Mouse (Mus musculus): ENCODE data around the gene Tjp2. TPM values are rescaled to one million over a fixed set of nuclear protein-coding genes. Genes with fewer than 3 reads are reported as not detected.

Tjp2 gene
- polyA plus RNA-seq, 1 experiment from 2014 or later = 34.9 TPM

GRCm38 (mm10) chr19:24080417-24081080 is 144.3 kb downstream of the Tjp2 start:
- 26% methylated on average over 8 of the region's 8 CpGs for WGBS
- ATAC-seq (ENCODE audit: low FRiP score, low TSS enrichment) = peak; percentile 52; the same call in 1 of the 2 replicates
- H3K4me2 ChIP-seq (replicated peaks; ENCODE audit: low read depth, low read length) = no peak overlapping the region

GRCm38 (mm10) chr19:24077658-24078057 is 147.2 kb downstream of the Tjp2 start:
- ATAC-seq (ENCODE audit: low FRiP score, low TSS enrichment) = no peak
- Histone ChIP-seq H3K4me3 (ENCODE audit: low read length) (no peak overlapping the region), H3K36me3 (ENCODE audit: control insufficient read depth, insufficient read depth, low read length) (no peaks in the 10 kb centered on the region), H3K9me3 (ENCODE audit: control insufficient read depth, low read length) (no peaks in the 10 kb centered on the region), H3K27me3 (ENCODE audit: control insufficient read depth, insufficient read depth, low read length) (no peaks in the 10 kb centered on the region), H3K4me2 (replicated peaks; ENCODE audit: low read depth, low read length) (no peak overlapping the region), H3K9ac (ENCODE audit: low read depth, low read length) (no peak overlapping the region), H3K4me1 (ENCODE audit: control insufficient read depth, insufficient read depth, low read length) (peaks cover 6% of the 10 kb centered on the region; the same call in 1 of the 2 replicates), H3K27ac (ENCODE audit: low read depth, low read length) (no peak overlapping the region)
- 98% methylated on average over 3 of the region's 3 CpGs for WGBS

More at GRCm38 (mm10) chr19:24080417-24081080, 144.3 kb downstream of the Tjp2 start:
- Histone ChIP-seq H3K27me3 (ENCODE audit: control insufficient read depth, insufficient read depth, low read length) (no peaks in the 10 kb centered on the region), H3K9ac (ENCODE audit: low read depth, low read length) (no peak overlapping the region), H3K27ac (ENCODE audit: low read depth, low read length) (no peak overlapping the region), H3K9me3 (ENCODE audit: control insufficient read depth, low read length) (no peaks in the 10 kb centered on the region), H3K4me1 (ENCODE audit: control insufficient read depth, insufficient read depth, low read length) (peaks cover 6% of the 10 kb centered on the region; the same call in 1 of the 2 replicates), H3K36me3 (ENCODE audit: control insufficient read depth, insufficient read depth, low read length) (no peaks in the 10 kb centered on the region), H3K4me3 (ENCODE audit: low read length) (no peak overlapping the region)

GRCm38 (mm10) chr19:24076536-24076935 is 148.3 kb downstream of the Tjp2 start:
- H3K9me3 ChIP-seq (ENCODE audit: control insufficient read depth, low read length) = no peaks in the 10 kb centered on the region
- no peak overlapping the region for H3K27ac ChIP-seq (ENCODE audit: low read depth, low read length)
- H3K4me1 ChIP-seq (ENCODE audit: control insufficient read depth, insufficient read depth, low read length) = peaks cover 6% of the 10 kb centered on the region; the same call in 1 of the 2 replicates
- no peak overlapping the region for H3K9ac ChIP-seq (ENCODE audit: low read depth, low read length)
- H3K4me3 ChIP-seq (ENCODE audit: low read length) = no peak overlapping the region
- ATAC-seq (ENCODE audit: low FRiP score, low TSS enrichment) = no peak
- H3K27me3 ChIP-seq (ENCODE audit: control insufficient read depth, insufficient read depth, low read length) = no peaks in the 10 kb centered on the region
- no peak overlapping the region for H3K4me2 ChIP-seq (replicated peaks; ENCODE audit: low read depth, low read length)
- 91% methylated on average over 7 of the region's 7 CpGs for WGBS
- no peaks in the 10 kb centered on the region for H3K36me3 ChIP-seq (ENCODE audit: control insufficient read depth, insufficient read depth, low read length)

GRCm38 (mm10) chr19:24075927-24076326 is 148.9 kb downstream of the Tjp2 start:
- Histone ChIP-seq H3K4me3 (ENCODE audit: low read length) (no peak overlapping the region), H3K27ac (ENCODE audit: low read depth, low read length) (no peak overlapping the region), H3K36me3 (ENCODE audit: control insufficient read depth, insufficient read depth, low read length) (no peaks in the 10 kb centered on the region), H3K4me2 (replicated peaks; ENCODE audit: low read depth, low read length) (no peak overlapping the region), H3K9me3 (ENCODE audit: control insufficient read depth, low read length) (no peaks in the 10 kb centered on the region), H3K9ac (ENCODE audit: low read depth, low read length) (no peak overlapping the region), H3K27me3 (ENCODE audit: control insufficient read depth, insufficient read depth, low read length) (no peaks in the 10 kb centered on the region), H3K4me1 (ENCODE audit: control insufficient read depth, insufficient read depth, low read length) (peaks cover 3% of the 10 kb centered on the region; the same call in 1 of the 2 replicates)
- no peak for ATAC-seq (ENCODE audit: low FRiP score, low TSS enrichment)
- 76% methylated on average over 8 of the region's 8 CpGs for WGBS

GRCm38 (mm10) chr19:24073155-24073554 is 151.7 kb downstream of the Tjp2 start:
- 73% methylated on average over 4 of the region's 4 CpGs for WGBS
- H3K36me3 ChIP-seq (ENCODE audit: control insufficient read depth, insufficient read depth, low read length) = no peaks in the 10 kb centered on the region
- H3K27me3 ChIP-seq (ENCODE audit: control insufficient read depth, insufficient read depth, low read length) = no peaks in the 10 kb centered on the region
- no peaks in the 10 kb centered on the region for H3K9me3 ChIP-seq (ENCODE audit: control insufficient read depth, low read length)
- ATAC-seq (ENCODE audit: low FRiP score, low TSS enrichment) = no peak
- H3K4me2 ChIP-seq (replicated peaks; ENCODE audit: low read depth, low read length) = no peak overlapping the region
- H3K9ac ChIP-seq (ENCODE audit: low read depth, low read length) = no peak overlapping the region
- no peak overlapping the region for H3K4me3 ChIP-seq (ENCODE audit: low read length)
- H3K27ac ChIP-seq (ENCODE audit: low read depth, low read length) = no peak overlapping the region
- no peaks in the 10 kb centered on the region for H3K4me1 ChIP-seq (ENCODE audit: control insufficient read depth, insufficient read depth, low read length)

GRCm38 (mm10) chr19:24064348-24064895 is 160.4 kb downstream of the Tjp2 start:
- Histone ChIP-seq H3K4me3 (ENCODE audit: low read length) (no peak overlapping the region), H3K9ac (ENCODE audit: low read depth, low read length) (no peak overlapping the region), H3K27me3 (ENCODE audit: control insufficient read depth, insufficient read depth, low read length) (no peaks in the 10 kb centered on the region), H3K36me3 (ENCODE audit: control insufficient read depth, insufficient read depth, low read length) (no peaks in the 10 kb centered on the region), H3K4me1 (ENCODE audit: control insufficient read depth, insufficient read depth, low read length) (no peaks in the 10 kb centered on the region), H3K9me3 (ENCODE audit: control insufficient read depth, low read length) (no peaks in the 10 kb centered on the region), H3K4me2 (replicated peaks; ENCODE audit: low read depth, low read length) (no peak overlapping the region), H3K27ac (ENCODE audit: low read depth, low read length) (no peak overlapping the region)
- no peak for ATAC-seq (ENCODE audit: low FRiP score, low TSS enrichment)
- 31% methylated on average over 12 of the region's 12 CpGs for WGBS

GRCm38 (mm10) chr19:24063585-24063984 is 161.2 kb downstream of the Tjp2 start:
- no peak overlapping the region for H3K27ac ChIP-seq (ENCODE audit: low read depth, low read length)
- H3K4me1 ChIP-seq (ENCODE audit: control insufficient read depth, insufficient read depth, low read length) = no peaks in the 10 kb centered on the region
- no peak overlapping the region for H3K9ac ChIP-seq (ENCODE audit: low read depth, low read length)
- H3K4me2 ChIP-seq (replicated peaks; ENCODE audit: low read depth, low read length) = no peak overlapping the region
- WGBS = 27% methylated on average over 4 of the region's 4 CpGs
- no peak overlapping the region for H3K4me3 ChIP-seq (ENCODE audit: low read length)
- H3K9me3 ChIP-seq (ENCODE audit: control insufficient read depth, low read length) = no peaks in the 10 kb centered on the region
- H3K36me3 ChIP-seq (ENCODE audit: control insufficient read depth, insufficient read depth, low read length) = no peaks in the 10 kb centered on the region
- H3K27me3 ChIP-seq (ENCODE audit: control insufficient read depth, insufficient read depth, low read length) = no peaks in the 10 kb centered on the region
- ATAC-seq (ENCODE audit: low FRiP score, low TSS enrichment) = no peak

- Histone ChIP-seq H3K27ac (ENCODE audit: low read depth, low read length) (no peak overlapping the region), H3K4me3 (ENCODE audit: low read length) (no peak overlapping the region), H3K27me3 (ENCODE audit: control insufficient read depth, insufficient read depth, low read length) (no peaks in the 10 kb centered on the region), H3K9me3 (ENCODE audit: control insufficient read depth, low read length) (no peaks in the 10 kb centered on the region), H3K4me1 (ENCODE audit: control insufficient read depth, insufficient read depth, low read length) (peaks cover 6% of the 10 kb centered on the region), H3K4me2 (replicated peaks; ENCODE audit: low read depth, low read length) (no peak overlapping the region), H3K9ac (ENCODE audit: low read depth, low read length) (no peak overlapping the region), H3K36me3 (ENCODE audit: control insufficient read depth, insufficient read depth, low read length) (no peaks in the 10 kb centered on the region)
- WGBS = 64% methylated on average over 8 of the region's 8 CpGs
- ATAC-seq (ENCODE audit: low FRiP score, low TSS enrichment) = no peak
These were observed 166.0 kb downstream of the Tjp2 start for GRCm38 (mm10) chr19:24058851-24059250.

- WGBS = 77% methylated on average over 5 of the region's 5 CpGs
- no peak for ATAC-seq (ENCODE audit: low FRiP score, low TSS enrichment)
- H3K4me1 ChIP-seq (ENCODE audit: control insufficient read depth, insufficient read depth, low read length) = peaks cover 6% of the 10 kb centered on the region
- no peak overlapping the region for H3K9ac ChIP-seq (ENCODE audit: low read depth, low read length)
- no peaks in the 10 kb centered on the region for H3K9me3 ChIP-seq (ENCODE audit: control insufficient read depth, low read length)
- H3K27me3 ChIP-seq (ENCODE audit: control insufficient read depth, insufficient read depth, low read length) = no peaks in the 10 kb centered on the region
- H3K4me2 ChIP-seq (replicated peaks; ENCODE audit: low read depth, low read length) = no peak overlapping the region
- no peak overlapping the region for H3K27ac ChIP-seq (ENCODE audit: low read depth, low read length)
- H3K4me3 ChIP-seq (ENCODE audit: low read length) = no peak overlapping the region
- H3K36me3 ChIP-seq (ENCODE audit: control insufficient read depth, insufficient read depth, low read length) = no peaks in the 10 kb centered on the region
These were observed 166.8 kb downstream of the Tjp2 start for GRCm38 (mm10) chr19:24058021-24058420.
